Mouse (Mus musculus) urinary bladder, postnatal 14 days (tissue): Measurements from ENCODE around the gene Orc3.

Experiments used
- DNase-seq: peaks from one replicate; pipeline ENCODE4 v3.0.0; 2021; ENCODE audit warnings: low spot score

The Orc3 gene

GRCm38 (mm10) chr4:34614630-34615094, at the start of gene Orc3, which contains the start of gene Rars2:
Gene Orc3 (minus strand): TSS chr4:34614944.
Gene Rars2 (plus strand): TSS chr4:34614957.
- peak; percentile 92 for DNase-seq

GRCm38 (mm10) chr4:34661927-34662326, 47.2 kb upstream of the Orc3 start:
- no peak for DNase-seq

GRCm38 (mm10) chr4:34661514-34661913, 46.8 kb upstream of the Orc3 start:
- DNase-seq: no peak

GRCm38 (mm10) chr4:34659012-34659411, 44.3 kb upstream of the Orc3 start:
- no peak for DNase-seq

GRCm38 (mm10) chr4:34656101-34656500, 41.4 kb upstream of the Orc3 start:
- DNase-seq: no peak

GRCm38 (mm10) chr4:34653179-34653578, 38.4 kb upstream of the Orc3 start:
- no peak for DNase-seq

- DNase-seq: no peak
Observed at GRCm38 (mm10) chr4:34644779-34645178, 30.0 kb upstream of the Orc3 start.

- DNase-seq: no peak
Observed at GRCm38 (mm10) chr4:34640731-34641130, 26.0 kb upstream of the Orc3 start.

- no peak for DNase-seq
Observed at GRCm38 (mm10) chr4:34639745-34640364, 25.1 kb upstream of the Orc3 start.

- DNase-seq: no peak
Observed at GRCm38 (mm10) chr4:34637851-34638250, 23.1 kb upstream of the Orc3 start.

- no peak for DNase-seq
Observed at GRCm38 (mm10) chr4:34637386-34637785, 22.6 kb upstream of the Orc3 start.

GRCm38 (mm10) chr4:34636036-34636435, 21.3 kb upstream of the Orc3 start:
- no peak for DNase-seq

- no peak for DNase-seq
Observed at GRCm38 (mm10) chr4:34634129-34634528, 19.4 kb upstream of the Orc3 start.

- no peak for DNase-seq
Observed at GRCm38 (mm10) chr4:34629956-34630355, 15.2 kb upstream of the Orc3 start.

GRCm38 (mm10) chr4:34626401-34626800, 11.7 kb upstream of the Orc3 start:
- no peak for DNase-seq

GRCm38 (mm10) chr4:34625556-34625955, 10.8 kb upstream of the Orc3 start:
- DNase-seq: no peak

GRCm38 (mm10) chr4:34616146-34616545, 1.4 kb upstream of the Orc3 start:
- DNase-seq: no peak

GRCm38 (mm10) chr4:34615303-34615702, 559 bp upstream of the Orc3 start:
- DNase-seq: peak; percentile 6

GRCm38 (mm10) chr4:34613571-34614145, 1.1 kb downstream of the Orc3 start:
- peak; percentile 9 for DNase-seq

- DNase-seq: no peak
Observed at GRCm38 (mm10) chr4:34606658-34607057, 8.1 kb downstream of the Orc3 start.

GRCm38 (mm10) chr4:34603123-34603522, 11.6 kb downstream of the Orc3 start:
- DNase-seq: no peak

GRCm38 (mm10) chr4:34584871-34585607, 29.7 kb downstream of the Orc3 start:
- no peak for DNase-seq

- no peak for DNase-seq
Observed at GRCm38 (mm10) chr4:34583427-34583826, 31.3 kb downstream of the Orc3 start.
